Mouse (Mus musculus): ENCODE results near the gene Ppfia1.

DNA sequence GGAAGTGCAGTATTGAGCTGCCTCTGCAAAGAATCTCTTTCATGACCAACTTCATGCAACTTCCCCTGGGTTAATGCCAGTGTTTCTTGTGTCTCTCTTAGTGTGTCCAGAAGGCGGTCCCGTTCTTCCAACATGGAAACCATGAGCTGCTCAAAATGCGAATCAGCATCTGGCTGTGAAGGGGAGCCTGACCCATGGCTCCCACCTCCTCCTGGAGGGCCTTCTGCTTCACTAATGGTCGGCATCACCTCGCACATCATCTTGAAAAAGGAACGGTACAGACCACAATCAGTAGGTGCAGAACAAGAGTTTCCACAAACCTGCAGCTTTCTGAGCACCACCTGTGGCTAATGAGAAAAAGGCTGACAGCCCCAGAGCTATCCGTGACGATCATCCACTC is 1.3 kb downstream of the Ppfia1 start:
- TF ChIP-seq CTCF (conservative IDR thresholded peaks at IDR 0.05 in 1 of 2, IDR thresholded peaks at IDR 0.05 in 1 of 2; ENCODE audit: low read depth in 2 of 2, low read length in 2 of 2) = no peak
- no peak for TF ChIP-seq CHD2 (IDR thresholded peaks at IDR 0.05; ENCODE audit: low read length)
- no peak for TF ChIP-seq ELF1 (IDR thresholded peaks at IDR 0.05; ENCODE audit: low read depth, low read length)
- TF ChIP-seq E2F4 (IDR thresholded peaks at IDR 0.05; ENCODE audit: insufficient replicate concordance, low read depth, low read length) = no peak
- TF ChIP-seq HCFC1 (IDR thresholded peaks at IDR 0.05; ENCODE audit: low read depth, low read length) = no peak
- TF ChIP-seq NRF1 (IDR thresholded peaks at IDR 0.05; ENCODE audit: low read depth, low read length) = no peak
